Mouse (Mus musculus) stomach, embryonic 16.5 days (tissue): Measurements from ENCODE around the gene Pdzd3. TPM values are rescaled to one million over a fixed set of nuclear protein-coding genes. Genes with fewer than 3 reads are reported as not detected.
A peak's percentile ranks its signal among the peaks of the same experiment; 100 is the strongest.

Experiments used
- ATAC-seq: fragments of 200-750 bp; cut with Nextera tagmentation; 2 replicates; pipeline ENCODE4 v1.8.0; 2017; ENCODE audit warnings: moderate number of reproducible peaks, moderate TSS enrichment; ENCODE audit not compliant: insufficient read depth, low FRiP score
- H3K27ac ChIP-seq: fragments of 300-500 bp; sonication (generic); 2 replicates; pipeline ENCODE4 v1.5.1; 2014; ENCODE audit warnings: low read length
- H3K27me3 ChIP-seq: fragments of 300-500 bp; sonication (generic); 2 replicates; pipeline ENCODE4 v1.6.1; 2014; ENCODE audit warnings: low read length, control low read depth, mixed read lengths; ENCODE audit not compliant: control insufficient read depth, insufficient read depth
- H3K36me3 ChIP-seq: fragments of 300-500 bp; sonication (generic); 2 replicates; pipeline ENCODE4 v1.6.1; 2014; ENCODE audit warnings: low read length; ENCODE audit not compliant: control insufficient read depth, insufficient read depth
- H3K4me1 ChIP-seq: fragments of 300-500 bp; sonication (generic); 2 replicates; pipeline ENCODE4 v1.6.1; 2014; ENCODE audit warnings: low read length, control low read depth, mixed read lengths; ENCODE audit not compliant: control insufficient read depth, insufficient read depth
- H3K4me2 ChIP-seq: fragments of 300-500 bp; sonication (generic); 2 replicates; pipeline ENCODE4 v1.6.1; 2014; ENCODE audit warnings: low read depth, low read length, mixed read lengths
- H3K4me3 ChIP-seq: fragments of 300-500 bp; sonication (generic); replicated peaks from 2 replicates; pipeline ENCODE4 v1.5.1; 2014; ENCODE audit warnings: mild to moderate bottlenecking, low read length
- H3K9ac ChIP-seq: fragments of 300-500 bp; sonication (generic); 2 replicates; pipeline ENCODE4 v1.6.1; 2014; ENCODE audit warnings: low read length
- H3K9me3 ChIP-seq: fragments of 300-500 bp; sonication (generic); replicated peaks from 2 replicates; pipeline ENCODE4 v1.6.1; 2016; ENCODE audit warnings: low read length, control low read depth; ENCODE audit not compliant: control insufficient read depth
- WGBS: fragments of 180-500 bp; shearing (Covaris S2); extraction: QIAGEN DNeasy Blood & Tissue Kit; methylation state at CpG from one replicate; pipeline ENCODE4 v1.1.7; 2014; 5-methylcytosine and 5-hydroxymethylcytosine counted together
- polyA plus RNA-seq: library from polyadenylated mRNA; unstranded; fragments of >200 nt; fragmentation: Nextera tagmentation; extraction: Ambion mirVana; gene quantifications from 2 replicates; pipeline ENCODE4 v1.2.1, GENCODE M21; 2015

Gene Pdzd3
- polyA plus RNA-seq, 1 experiment from 2014 or later = 2.4 TPM

DNA sequence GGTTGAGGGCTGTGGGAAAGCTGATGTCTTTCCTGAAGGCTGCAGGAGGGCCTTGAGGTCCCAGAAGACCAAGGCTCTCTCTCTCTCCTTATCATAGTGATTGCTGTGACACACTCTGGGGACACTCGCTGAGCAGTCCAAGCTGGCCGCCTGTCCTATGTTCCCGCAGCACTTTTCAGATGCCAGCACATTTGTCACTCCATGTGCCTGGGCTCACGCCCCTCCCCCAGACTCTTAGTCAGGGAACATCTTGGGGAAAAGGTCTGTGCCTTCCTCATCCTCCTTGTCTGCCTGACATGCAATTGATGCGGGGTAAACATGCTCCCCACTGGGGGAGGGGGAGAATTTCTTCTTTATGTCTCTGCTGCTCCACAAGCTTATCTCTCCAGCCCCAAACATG is 31.9 kb upstream of the Pdzd3 start:
- Histone ChIP-seq H3K9ac (no peak overlapping the region), H3K36me3 (no peaks in the 10 kb centered on the region)

DNA sequence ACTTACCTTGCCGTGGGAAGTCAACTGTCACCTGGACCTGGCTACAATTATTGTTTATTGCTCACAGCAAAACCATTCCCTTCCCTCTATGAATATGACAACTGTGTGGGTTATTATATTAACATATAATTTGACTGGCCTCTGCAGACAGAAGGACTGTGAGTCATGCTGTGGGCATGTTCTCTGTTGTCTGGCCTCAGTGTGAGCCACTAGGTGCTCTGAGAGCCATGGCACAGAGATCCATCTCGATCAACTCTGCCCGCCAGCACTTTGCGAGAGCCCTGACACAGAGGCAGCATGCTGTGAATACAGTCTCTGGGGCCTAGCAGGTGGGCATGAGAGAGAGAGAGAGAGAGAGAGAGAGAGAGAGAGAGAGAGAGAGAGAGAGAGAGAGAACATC is 18.7 kb upstream of the Pdzd3 start:
- WGBS = 73% methylated on average over 4 of the region's 4 CpGs
- no peaks in the 10 kb centered on the region for H3K36me3 ChIP-seq
- no peak overlapping the region for H3K4me3 ChIP-seq
- no peak for ATAC-seq
- H3K27ac ChIP-seq = no peak overlapping the region
- no peak overlapping the region for H3K4me2 ChIP-seq
- H3K27me3 ChIP-seq = no peaks in the 10 kb centered on the region
- H3K4me1 ChIP-seq = peaks cover 10% of the 10 kb centered on the region; the same call in 1 of the 2 replicates
- no peaks in the 10 kb centered on the region for H3K9me3 ChIP-seq
- no peak overlapping the region for H3K9ac ChIP-seq

More for the DNA sequence above, 31.9 kb upstream of the Pdzd3 start:
- H3K4me2 ChIP-seq = no peak overlapping the region
- H3K27me3 ChIP-seq = 0 out of 2 replicates have a peak, but pooled peaks cover 5% of the 10 kb centered on the region
- H3K27ac ChIP-seq = no peak overlapping the region
- peaks cover 15% of the 10 kb centered on the region for H3K4me1 ChIP-seq
- ATAC-seq = no peak
- 63% methylated on average over 5 of the region's 5 CpGs for WGBS
- H3K9me3 ChIP-seq = no peaks in the 10 kb centered on the region
- no peak overlapping the region for H3K4me3 ChIP-seq

DNA sequence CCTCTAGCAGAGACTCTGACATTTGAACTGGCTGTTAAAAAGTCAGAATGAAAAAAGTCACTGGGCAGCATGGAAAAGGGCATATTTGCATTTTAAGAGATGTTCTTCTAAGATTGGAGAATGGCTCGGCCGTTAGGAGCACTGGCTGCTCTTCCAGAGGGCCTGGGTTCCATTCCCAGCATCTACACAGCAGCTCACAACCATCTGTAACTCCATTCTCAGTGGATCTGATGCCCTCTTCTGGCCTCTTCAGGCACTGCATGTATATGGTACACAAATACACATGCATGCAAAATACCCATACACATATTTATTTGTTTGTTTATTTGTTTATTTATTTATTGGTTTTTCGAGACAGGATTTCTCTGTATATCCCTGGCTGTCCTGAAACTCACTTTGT is 17.8 kb upstream of the Pdzd3 start:
- WGBS = 81% methylated on average over 3 of the region's 3 CpGs
- Histone ChIP-seq H3K9ac (no peak overlapping the region), H3K4me3 (no peak overlapping the region), H3K4me1 (peaks cover 10% of the 10 kb centered on the region; the same call in 1 of the 2 replicates), H3K4me2 (no peak overlapping the region), H3K27me3 (no peaks in the 10 kb centered on the region), H3K9me3 (no peaks in the 10 kb centered on the region), H3K36me3 (no peaks in the 10 kb centered on the region), H3K27ac (no peak overlapping the region; the same call in 1 of the 2 replicates)
- no peak for ATAC-seq

DNA sequence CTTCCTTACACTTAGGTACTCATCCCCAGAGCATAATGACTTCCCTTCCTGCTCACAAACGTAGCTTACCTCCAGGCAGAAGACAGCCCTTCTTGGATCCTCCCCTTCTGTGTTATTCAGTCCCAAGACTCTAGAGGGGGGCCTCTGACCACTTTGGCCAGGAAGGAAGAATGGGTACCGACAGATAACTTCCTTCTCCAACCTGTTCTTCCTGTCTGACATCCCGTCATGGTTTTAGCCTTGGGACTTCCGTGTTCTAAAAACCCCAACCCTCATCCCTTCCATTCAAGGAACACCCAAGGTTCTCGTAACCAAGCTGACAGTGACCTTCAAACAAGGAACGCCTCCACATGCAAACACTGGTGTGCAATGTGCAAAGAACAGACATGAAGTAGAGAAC is 17.2 kb upstream of the Pdzd3 start, which contains the start of gene Nlrx1:
TSS of gene Nlrx1 (minus strand) at position 168 of the 400 bp plus-strand sequence.
- 59% methylated on average over 6 of the region's 6 CpGs for WGBS
- Histone ChIP-seq H3K4me1 (peaks cover 10% of the 10 kb centered on the region; the same call in 1 of the 2 replicates), H3K36me3 (no peaks in the 10 kb centered on the region), H3K4me2 (peak within 1 kb of the TSS; percentile 76), H3K27ac (peak within 1 kb of the TSS; percentile 94), H3K27me3 (no peaks in the 10 kb centered on the region), H3K9me3 (no peaks in the 10 kb centered on the region), H3K4me3 (peak within 1 kb of the TSS; percentile 58), H3K9ac (peak within 1 kb of the TSS; percentile 94)
- ATAC-seq = peak; percentile 29; the same call in 1 of the 2 replicates

DNA sequence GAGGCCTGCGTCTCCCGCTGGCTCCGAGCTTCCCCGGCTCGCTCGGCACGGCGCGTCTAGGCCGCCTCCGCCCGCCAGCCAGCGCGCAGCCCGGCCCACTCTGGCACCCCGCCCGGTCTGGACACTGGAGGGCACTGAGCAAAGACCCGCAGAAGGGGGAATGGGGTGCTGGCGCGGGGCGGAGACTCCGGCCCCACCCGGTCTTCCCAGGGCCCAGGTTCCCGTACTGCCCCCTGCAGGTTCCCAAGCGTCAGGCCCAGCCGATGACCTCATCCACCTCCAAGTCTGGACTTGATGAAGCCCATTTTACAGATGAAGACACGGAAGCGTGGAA is 16.7 kb upstream of the Pdzd3 start:
- Histone ChIP-seq H3K4me3 (peak overlapping the region; percentile 58), H3K27ac (peak overlapping the region; percentile 94), H3K9ac (peak overlapping the region; percentile 94), H3K27me3 (no peaks in the 10 kb centered on the region), H3K4me2 (peak overlapping the region; percentile 76), H3K4me1 (peaks cover 10% of the 10 kb centered on the region; the same call in 1 of the 2 replicates), H3K9me3 (no peaks in the 10 kb centered on the region), H3K36me3 (no peaks in the 10 kb centered on the region)
- WGBS = 5% methylated on average over 28 of the region's 28 CpGs
- ATAC-seq = peak; percentile 92

DNA sequence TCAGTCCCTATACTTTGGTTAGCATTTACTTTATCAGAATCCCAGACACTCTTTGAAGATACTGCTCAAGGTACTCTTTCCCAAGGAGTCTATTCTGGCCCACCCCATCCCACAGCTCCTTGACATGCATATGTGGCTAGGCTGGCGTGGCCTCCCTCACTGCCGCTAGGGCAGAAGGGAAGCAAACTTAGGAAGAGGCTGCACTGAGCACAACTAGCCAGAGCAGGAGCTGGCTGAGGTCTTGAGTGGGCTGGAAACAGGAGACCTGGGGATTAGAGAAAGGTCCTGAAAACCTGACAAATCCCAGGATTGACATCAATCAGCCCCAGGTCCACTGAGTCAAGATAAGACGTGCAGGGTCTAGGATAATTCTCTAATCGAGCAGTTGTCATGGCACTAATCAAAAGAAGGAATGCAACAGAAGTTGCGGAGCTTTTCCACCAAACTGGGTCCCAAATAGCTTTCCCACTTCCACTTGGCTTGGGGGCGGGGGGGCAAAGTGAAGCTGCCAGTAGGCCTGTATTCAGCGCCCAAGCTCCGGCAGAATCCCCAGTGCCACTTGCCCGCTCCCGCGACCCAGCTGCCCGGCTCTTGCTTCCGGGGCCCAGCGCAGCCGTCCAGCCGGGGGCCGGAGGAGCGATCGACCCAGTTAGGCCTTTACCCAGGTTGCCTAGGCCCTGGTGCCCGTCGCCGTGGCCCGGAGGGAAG is 16.2 kb upstream of the Pdzd3 start:
- ATAC-seq = no peak; the same call in 1 of the 2 replicates
- peak overlapping the region; percentile 76 for H3K4me2 ChIP-seq
- WGBS = 9% methylated on average over 23 of the region's 23 CpGs
- H3K36me3 ChIP-seq = no peaks in the 10 kb centered on the region
- H3K27ac ChIP-seq = peak overlapping the region; percentile 94
- peak overlapping the region; percentile 94 for H3K9ac ChIP-seq
- H3K4me1 ChIP-seq = peaks cover 10% of the 10 kb centered on the region; the same call in 1 of the 2 replicates
- H3K9me3 ChIP-seq = no peaks in the 10 kb centered on the region
- no peaks in the 10 kb centered on the region for H3K27me3 ChIP-seq
- H3K4me3 ChIP-seq = peak overlapping the region; percentile 58

DNA sequence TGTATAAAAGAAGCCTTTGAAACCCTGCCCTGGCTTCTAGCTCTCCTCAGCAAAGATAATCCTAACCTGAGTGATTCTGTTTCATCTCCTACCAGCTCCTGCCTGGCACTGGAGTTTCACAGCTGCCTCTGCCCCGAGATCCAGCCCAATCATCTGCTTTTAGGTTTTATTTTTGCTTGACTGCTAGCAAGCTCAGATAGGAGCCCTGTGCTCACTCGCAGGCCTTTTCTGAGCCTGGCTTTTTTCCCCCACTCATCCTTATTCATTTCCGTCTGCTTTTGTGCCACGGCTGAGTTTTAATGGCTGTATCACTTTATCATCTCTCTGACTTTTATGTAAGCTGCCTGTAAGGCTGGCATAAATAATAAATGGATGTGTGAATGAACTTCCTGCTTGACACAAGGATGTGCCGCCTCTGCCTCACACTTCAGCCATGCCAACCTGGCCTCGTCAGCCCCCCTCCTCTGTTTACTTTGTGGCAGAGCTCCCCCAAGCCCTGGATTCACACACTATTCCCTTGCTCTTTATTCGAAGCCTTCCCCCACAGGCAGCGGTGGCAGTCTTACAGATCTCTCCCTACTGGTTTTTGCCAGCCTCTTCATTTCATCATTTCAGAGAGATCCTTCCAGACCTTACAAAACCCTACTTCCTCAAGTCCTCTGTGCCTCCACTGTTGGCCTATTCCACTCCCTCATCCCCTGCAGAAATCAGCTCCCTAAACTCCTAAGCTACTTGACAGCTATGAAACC is 15.4 kb upstream of the Pdzd3 start:
- no peak for ATAC-seq
- H3K9me3 ChIP-seq = no peaks in the 10 kb centered on the region
- H3K27ac ChIP-seq = peak overlapping the region; percentile 94
- no peaks in the 10 kb centered on the region for H3K36me3 ChIP-seq
- H3K4me3 ChIP-seq = peak overlapping the region; percentile 58; the same call in 1 of the 2 replicates
- WGBS = 49% methylated on average over 8 of the region's 8 CpGs
- no peaks in the 10 kb centered on the region for H3K27me3 ChIP-seq
- H3K4me1 ChIP-seq = peaks cover 10% of the 10 kb centered on the region; the same call in 1 of the 2 replicates
- H3K4me2 ChIP-seq = peak overlapping the region; percentile 76
- peak overlapping the region; percentile 94 for H3K9ac ChIP-seq

DNA sequence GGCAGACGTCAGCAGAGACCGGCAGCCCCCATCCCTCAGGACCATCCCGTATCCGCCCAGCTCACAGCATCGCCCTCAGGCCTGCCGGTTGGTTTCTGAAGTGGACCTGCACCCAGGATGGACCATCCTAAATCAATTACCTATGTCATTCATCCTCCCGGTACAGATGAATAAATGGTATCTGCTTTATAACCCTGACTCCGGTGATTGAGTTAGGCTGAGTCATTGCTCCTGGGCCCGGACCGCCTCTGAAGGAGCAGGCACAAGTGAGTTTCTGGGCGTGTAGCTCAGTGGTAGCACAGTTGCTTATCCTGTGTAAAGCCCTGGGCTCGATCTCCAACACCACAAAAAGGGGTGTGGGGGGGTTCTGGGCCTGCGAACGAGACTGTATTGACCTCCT is 10.1 kb upstream of the Pdzd3 start:
- no peak overlapping the region for H3K27ac ChIP-seq
- no peak overlapping the region for H3K9ac ChIP-seq
- H3K4me2 ChIP-seq = no peak overlapping the region
- no peaks in the 10 kb centered on the region for H3K4me1 ChIP-seq
- 76% methylated on average over 14 of the region's 14 CpGs for WGBS
- ATAC-seq = no peak
- no peaks in the 10 kb centered on the region for H3K9me3 ChIP-seq
- H3K36me3 ChIP-seq = no peaks in the 10 kb centered on the region
- H3K27me3 ChIP-seq = no peaks in the 10 kb centered on the region
- no peak overlapping the region for H3K4me3 ChIP-seq

DNA sequence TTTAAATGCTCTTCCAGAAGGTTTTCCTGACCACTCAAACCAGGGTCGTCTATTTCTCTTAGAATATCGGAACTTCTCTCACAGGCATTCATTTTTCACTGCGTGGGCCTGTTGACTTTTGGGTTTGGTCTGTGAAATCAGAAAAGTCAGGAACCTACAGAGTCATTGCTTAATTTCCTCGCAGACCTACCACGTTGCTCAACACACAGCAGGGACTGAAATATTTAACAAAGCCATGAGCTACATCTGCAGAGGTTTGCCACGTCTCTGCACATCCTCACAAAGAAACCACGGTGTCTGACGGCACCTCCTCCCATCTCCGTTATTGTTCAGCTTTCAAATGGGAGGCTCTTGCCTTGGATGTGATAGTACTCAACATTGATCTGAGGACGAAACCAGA is 7.7 kb upstream of the Pdzd3 start:
- no peak for ATAC-seq
- H3K4me1 ChIP-seq = no peaks in the 10 kb centered on the region
- no peaks in the 10 kb centered on the region for H3K27me3 ChIP-seq
- H3K27ac ChIP-seq = no peak overlapping the region
- no peaks in the 10 kb centered on the region for H3K36me3 ChIP-seq
- no peak overlapping the region for H3K4me2 ChIP-seq
- WGBS = 76% methylated on average over 10 of the region's 10 CpGs
- H3K9ac ChIP-seq = no peak overlapping the region
- no peaks in the 10 kb centered on the region for H3K9me3 ChIP-seq
- H3K4me3 ChIP-seq = no peak overlapping the region
